Mouse (Mus musculus): ENCODE measurements around the gene Nkain2.

- no peak for TF ChIP-seq CTCF (IDR thresholded peaks at IDR 0.05; ENCODE audit: low read depth, low read length)
- no peak for TF ChIP-seq POLR2A (IDR thresholded peaks at IDR 0.05; ENCODE audit: insufficient read depth, low read length)
- TF ChIP-seq EP300 (IDR thresholded peaks at IDR 0.05; ENCODE audit: insufficient read depth, low read depth, low read length) = no peak
These were observed 982.8 kb downstream of the Nkain2 start for GRCm38 (mm10) chr10:31907488-31907887.
